Mouse (Mus musculus) neural tube, embryonic 11.5 days (tissue): ENCODE results near the gene Fbxl7. TPM values are rescaled to one million over a fixed set of nuclear protein-coding genes. Genes with fewer than 3 reads are reported as not detected.

Experiments used
- ATAC-seq: fragments of 200-750 bp; cut with Nextera tagmentation; 2 replicates; pipeline ENCODE4 v1.8.0; 2017; ENCODE audit warnings: moderate number of reproducible peaks, mild to moderate bottlenecking, moderate TSS enrichment, moderate library complexity; ENCODE audit not compliant: insufficient read depth, low FRiP score, low TSS enrichment
- DNase-seq: peaks from one replicate; pipeline ENCODE4 v3.0.0-alpha.2; 2015; ENCODE audit warnings: low spot score
- H3K27ac ChIP-seq: fragments of 300-500 bp; sonication (generic); 2 replicates; pipeline ENCODE4 v1.5.1; 2014; ENCODE audit warnings: low read depth, mild to moderate bottlenecking, low read length
- H3K27me3 ChIP-seq: fragments of 300-500 bp; sonication (generic); 2 replicates; pipeline ENCODE4 v1.6.1; 2014; ENCODE audit warnings: mild to moderate bottlenecking, low read length, mixed read lengths; ENCODE audit not compliant: control insufficient read depth, insufficient read depth
- H3K36me3 ChIP-seq: fragments of 300-500 bp; sonication (generic); 2 replicates; pipeline ENCODE4 v1.6.1; 2014; ENCODE audit warnings: mild to moderate bottlenecking, low read length, moderate library complexity, mixed read lengths; ENCODE audit not compliant: control insufficient read depth, insufficient read depth
- H3K4me1 ChIP-seq: fragments of 300-500 bp; sonication (generic); 2 replicates; pipeline ENCODE4 v1.6.1; 2014; ENCODE audit warnings: low read length, mixed read lengths; ENCODE audit not compliant: control insufficient read depth, insufficient read depth
- H3K4me2 ChIP-seq: fragments of 300-500 bp; sonication (generic); 2 replicates; pipeline ENCODE4 v1.6.1; 2014; ENCODE audit warnings: low read depth, mild to moderate bottlenecking, moderate library complexity
- H3K4me3 ChIP-seq: fragments of 300-500 bp; sonication (generic); 2 replicates; pipeline ENCODE4 v1.5.1; 2014; ENCODE audit warnings: low read depth, low read length
- H3K9ac ChIP-seq: fragments of 300-500 bp; sonication (generic); 2 replicates; pipeline ENCODE4 v1.6.1; 2014; ENCODE audit warnings: mild to moderate bottlenecking, low read length
- H3K9me3 ChIP-seq: fragments of 300-500 bp; sonication (generic); 2 replicates; pipeline ENCODE4 v1.6.1; 2016; ENCODE audit warnings: low read length; ENCODE audit not compliant: control insufficient read depth
- WGBS: fragments of 180-500 bp; shearing (Covaris S2); extraction: QIAGEN DNeasy Blood & Tissue Kit; methylation state at CpG from one replicate; pipeline ENCODE4 v1.1.7; 2014; 5-methylcytosine and 5-hydroxymethylcytosine counted together
- polyA plus RNA-seq: library from polyadenylated mRNA; unstranded; fragments of >200 nt; fragmentation: Nextera tagmentation; extraction: Ambion mirVana; gene quantifications from 2 replicates; pipeline ENCODE4 v1.2.1, GENCODE M21; 2014

Gene Fbxl7
- polyA plus RNA-seq, result 18.7 and 21.3 TPM in 2 replicates

GRCm38 (mm10) chr15:26895251-26895711 is at the start of gene Fbxl7:
Gene Fbxl7 (minus strand): TSS chr15:26895580.
- Histone ChIP-seq H3K4me2 (peak within 1 kb of the TSS; percentile 75), H3K36me3 (no peaks in the 10 kb centered on the region), H3K4me3 (peak within 1 kb of the TSS; percentile 84), H3K9me3 (no peaks in the 10 kb centered on the region), H3K9ac (peak within 1 kb of the TSS; percentile 85), H3K27me3 (no peaks in the 10 kb centered on the region), H3K4me1 (0 out of 2 replicates have a peak, but pooled peaks cover 3% of the 10 kb centered on the region), H3K27ac (peak within 1 kb of the TSS; percentile 90)
- WGBS, result 0% methylated on average over 50 of the region's 58 CpGs
- ATAC-seq (peak; percentile 84), DNase-seq (peak; percentile 89)

- Histone ChIP-seq H3K4me1 (no peaks in the 10 kb centered on the region), H3K27ac (no peak overlapping the region), H3K4me2 (no peak overlapping the region), H3K4me3 (no peak overlapping the region), H3K9ac (no peak overlapping the region), H3K36me3 (no peaks in the 10 kb centered on the region), H3K27me3 (no peaks in the 10 kb centered on the region), H3K9me3 (no peaks in the 10 kb centered on the region)
- WGBS, result 85% methylated on average over 2 of the region's 2 CpGs
- DNase-seq (no peak), ATAC-seq (no peak)
Observed at GRCm38 (mm10) chr15:26922026-26922425, 26.6 kb upstream of the Fbxl7 start.

GRCm38 (mm10) chr15:26913427-26913826 is 18.0 kb upstream of the Fbxl7 start:
- H3K9me3 ChIP-seq, result no peaks in the 10 kb centered on the region
- H3K27me3 ChIP-seq, result no peaks in the 10 kb centered on the region
- ATAC-seq (no peak), DNase-seq (no peak)
- H3K9ac ChIP-seq, result no peak overlapping the region
- H3K4me2 ChIP-seq, result no peak overlapping the region
- H3K4me1 ChIP-seq, result no peaks in the 10 kb centered on the region
- no peaks in the 10 kb centered on the region for H3K36me3 ChIP-seq
- no peak overlapping the region for H3K4me3 ChIP-seq
- H3K27ac ChIP-seq, result no peak overlapping the region

GRCm38 (mm10) chr15:26895761-26896160 is 381 bp upstream of the Fbxl7 start:
- H3K4me1 ChIP-seq, result 0 out of 2 replicates have a peak, but pooled peaks cover 3% of the 10 kb centered on the region
- H3K4me2 ChIP-seq, result peak overlapping the region; percentile 75
- ATAC-seq, result no peak
- no peaks in the 10 kb centered on the region for H3K27me3 ChIP-seq
- no peaks in the 10 kb centered on the region for H3K36me3 ChIP-seq
- no peak for DNase-seq
- peak overlapping the region; percentile 85 for H3K9ac ChIP-seq
- H3K9me3 ChIP-seq, result no peaks in the 10 kb centered on the region
- H3K4me3 ChIP-seq, result peak overlapping the region; percentile 84
- peak overlapping the region; percentile 90; the same call in 1 of the 2 replicates for H3K27ac ChIP-seq
- WGBS, result 0% methylated on average over 14 of the region's 14 CpGs

- Histone ChIP-seq H3K27ac (peak overlapping the region; percentile 90), H3K9me3 (no peaks in the 10 kb centered on the region), H3K36me3 (no peaks in the 10 kb centered on the region), H3K4me3 (peak overlapping the region; percentile 84), H3K9ac (peak overlapping the region; percentile 85), H3K27me3 (no peaks in the 10 kb centered on the region), H3K4me1 (0 out of 2 replicates have a peak, but pooled peaks cover 3% of the 10 kb centered on the region), H3K4me2 (peak overlapping the region; percentile 75)
- 0% methylated on average over 23 of the region's 28 CpGs for WGBS
- ATAC-seq, result peak; percentile 78
- peak; percentile 68 for DNase-seq
Observed at GRCm38 (mm10) chr15:26894801-26895229, 565 bp downstream of the Fbxl7 start.

- peak overlapping the region; percentile 84 for H3K4me3 ChIP-seq
- H3K4me2 ChIP-seq, result peak overlapping the region; percentile 75
- no peaks in the 10 kb centered on the region for H3K27me3 ChIP-seq
- H3K36me3 ChIP-seq, result no peaks in the 10 kb centered on the region
- H3K9ac ChIP-seq, result peak overlapping the region; percentile 85
- 1% methylated on average over 12 of the region's 12 CpGs for WGBS
- H3K4me1 ChIP-seq, result 0 out of 2 replicates have a peak, but pooled peaks cover 3% of the 10 kb centered on the region
- H3K27ac ChIP-seq, result peak overlapping the region; percentile 90
- DNase-seq, result peak; percentile 62
- peak; percentile 61 for ATAC-seq
- no peaks in the 10 kb centered on the region for H3K9me3 ChIP-seq
Observed at GRCm38 (mm10) chr15:26894031-26894655, 1.2 kb downstream of the Fbxl7 start.

- Histone ChIP-seq H3K9me3 (no peaks in the 10 kb centered on the region), H3K9ac (no peak overlapping the region), H3K4me3 (peak overlapping the region; percentile 9; the same call in 1 of the 2 replicates), H3K27ac (no peak overlapping the region), H3K4me1 (0 out of 2 replicates have a peak, but pooled peaks cover 3% of the 10 kb centered on the region), H3K27me3 (no peaks in the 10 kb centered on the region), H3K4me2 (peak overlapping the region; percentile 75), H3K36me3 (no peaks in the 10 kb centered on the region)
- DNase-seq (no peak), ATAC-seq (no peak)
- WGBS, result 60% methylated on average over 4 of the region's 4 CpGs
Observed at GRCm38 (mm10) chr15:26893136-26893535, 2.2 kb downstream of the Fbxl7 start.

GRCm38 (mm10) chr15:26889971-26890370 is 5.4 kb downstream of the Fbxl7 start:
- no peak for ATAC-seq
- 78% methylated on average over 5 of the region's 5 CpGs for WGBS

GRCm38 (mm10) chr15:26888170-26888569 is 7.2 kb downstream of the Fbxl7 start:
- Histone ChIP-seq H3K4me1 (no peaks in the 10 kb centered on the region), H3K27me3 (no peaks in the 10 kb centered on the region), H3K9me3 (no peaks in the 10 kb centered on the region), H3K27ac (no peak overlapping the region), H3K4me3 (no peak overlapping the region), H3K4me2 (no peak overlapping the region), H3K36me3 (no peaks in the 10 kb centered on the region), H3K9ac (no peak overlapping the region)
- ATAC-seq (no peak), DNase-seq (no peak)
- 70% methylated on average over 10 of the region's 10 CpGs for WGBS

More at GRCm38 (mm10) chr15:26889971-26890370, 5.4 kb downstream of the Fbxl7 start:
- Histone ChIP-seq H3K4me2 (no peak overlapping the region), H3K36me3 (no peaks in the 10 kb centered on the region), H3K9ac (no peak overlapping the region), H3K27ac (no peak overlapping the region), H3K4me1 (0 out of 2 replicates have a peak, but pooled peaks cover 3% of the 10 kb centered on the region), H3K9me3 (no peaks in the 10 kb centered on the region), H3K4me3 (no peak overlapping the region), H3K27me3 (no peaks in the 10 kb centered on the region)
- DNase-seq, result no peak
